Mouse (Mus musculus) liver, embryonic 14.5 days (tissue): Measurements from ENCODE around the gene Lrrc72. TPM values are rescaled to one million over a fixed set of nuclear protein-coding genes. Genes with fewer than 3 reads are reported as not detected.

Experiments used
- ATAC-seq: fragments of 200-750 bp; cut with Nextera tagmentation; 2 replicates; pipeline ENCODE4 v1.8.0; 2017; ENCODE audit warnings: moderate number of reproducible peaks, mild to moderate bottlenecking, moderate library complexity; ENCODE audit not compliant: insufficient read depth
- DNase-seq, 3 experiments: peaks; one replicate each; pipeline ENCODE4 v3.0.0-alpha.2; 2012 to 2013; ENCODE audit warnings: low read depth in 3 of 3, low spot score in 3 of 3
- H3K27ac ChIP-seq: fragments of 300-500 bp; sonication (generic); 2 replicates; pipeline ENCODE4 v1.5.1; 2014; ENCODE audit warnings: moderate library complexity, mild to moderate bottlenecking, control low read depth, inconsistent platforms
- H3K27me3 ChIP-seq: fragments of 300-500 bp; sonication (generic); 2 replicates; pipeline ENCODE4 v1.6.1; 2014; ENCODE audit warnings: mild to moderate bottlenecking, low read length, moderate library complexity; ENCODE audit not compliant: control insufficient read depth, insufficient read depth
- H3K36me3 ChIP-seq: fragments of 300-500 bp; sonication (generic); replicated peaks from 2 replicates; pipeline ENCODE4 v1.6.1; 2014; ENCODE audit warnings: low read depth; ENCODE audit not compliant: control insufficient read depth, insufficient read depth
- H3K4me1 ChIP-seq, 2 experiments: fragments of 200-500 bp in 1 of 2; fragments of 300-500 bp in 1 of 2; sonication (generic) in 1 of 2; replicated peaks; 2 replicates each; pipeline ENCODE4 v1.6.1; 2012 to 2014; ENCODE audit warnings: antibody characterized with exemption in 1 of 2, inconsistent platforms in 1 of 2, low read length in 1 of 2; ENCODE audit not compliant: control insufficient read depth in 2 of 2, insufficient read depth in 2 of 2
- H3K4me2 ChIP-seq: fragments of 300-500 bp; sonication (generic); 2 replicates; pipeline ENCODE4 v1.6.1; 2014; ENCODE audit warnings: low read depth, mild to moderate bottlenecking, control low read depth, moderate library complexity
- H3K4me3 ChIP-seq, 2 experiments: fragments of 200-500 bp in 1 of 2; fragments of 300-500 bp in 1 of 2; sonication (generic) in 1 of 2; 2 replicates each; pipeline ENCODE4 v1.5.1; 2012 to 2014; ENCODE audit warnings: low read depth in 2 of 2, low read length in 2 of 2, mild to moderate bottlenecking in 2 of 2, control low read depth in 1 of 2, inconsistent platforms in 1 of 2, moderate library complexity in 1 of 2; ENCODE audit not compliant: insufficient read depth in 1 of 2
- H3K9ac ChIP-seq: fragments of 300-500 bp; sonication (generic); replicated peaks from 2 replicates; pipeline ENCODE4 v1.6.1; 2014; ENCODE audit warnings: mild to moderate bottlenecking, control low read depth, moderate library complexity
- H3K9me3 ChIP-seq: fragments of 300-500 bp; sonication (generic); 2 replicates; pipeline ENCODE4 v1.6.1; 2016; ENCODE audit warnings: low read length, mixed read lengths; ENCODE audit not compliant: control insufficient read depth
- CTCF ChIP-seq: IDR thresholded peaks from 2 replicates; pipeline ENCODE4 v1.5.1; 2016; ENCODE audit warnings: antibody characterized with exemption, low read depth, control low read depth
- EP300 ChIP-seq: IDR thresholded peaks from 2 replicates; pipeline ENCODE4 v1.6.1; 2016; ENCODE audit warnings: antibody characterized with exemption, low read depth
- WGBS: fragments of 180-500 bp; shearing (Covaris S2); extraction: QIAGEN DNeasy Blood & Tissue Kit; methylation state at CpG from one replicate; pipeline ENCODE4 v1.1.7; 2014; ENCODE audit not compliant: insufficient replicate concordance; 5-methylcytosine and 5-hydroxymethylcytosine counted together
- polyA plus RNA-seq, 2 experiments: library from polyadenylated mRNA; depleted of rRNA in 1 of 2; stranded (reverse) in 1 of 2; unstranded in 1 of 2; fragments of >200 nt; fragmentation: Nextera tagmentation in 1 of 2; extraction: Ambion mirVana in 1 of 2; gene quantifications; 2 replicates each; pipeline versions ENCODE4 v1.2.1 to v1.2.3; 2012 to 2014

Gene Lrrc72
- polyA plus RNA-seq, 2 experiments: not detected

GRCm38 (mm10) chr12:36177227-36177626 lies 76.0 kb downstream of the Lrrc72 start:
- Histone ChIP-seq H3K4me2 (no peak overlapping the region), H3K4me3 (no peak overlapping the region), H3K9me3 (no peaks in the 10 kb centered on the region), H3K36me3 (no peaks in the 10 kb centered on the region), H3K9ac (no peak overlapping the region), H3K27me3 (no peaks in the 10 kb centered on the region), H3K4me1 (no peaks in the 10 kb centered on the region), H3K27ac (no peak overlapping the region)
- DNase-seq (no peak), ATAC-seq (no peak)
- 79% methylated on average over 5 of the region's 5 CpGs for WGBS
- TF ChIP-seq CTCF: no peak
- no peak for TF ChIP-seq EP300

DNA sequence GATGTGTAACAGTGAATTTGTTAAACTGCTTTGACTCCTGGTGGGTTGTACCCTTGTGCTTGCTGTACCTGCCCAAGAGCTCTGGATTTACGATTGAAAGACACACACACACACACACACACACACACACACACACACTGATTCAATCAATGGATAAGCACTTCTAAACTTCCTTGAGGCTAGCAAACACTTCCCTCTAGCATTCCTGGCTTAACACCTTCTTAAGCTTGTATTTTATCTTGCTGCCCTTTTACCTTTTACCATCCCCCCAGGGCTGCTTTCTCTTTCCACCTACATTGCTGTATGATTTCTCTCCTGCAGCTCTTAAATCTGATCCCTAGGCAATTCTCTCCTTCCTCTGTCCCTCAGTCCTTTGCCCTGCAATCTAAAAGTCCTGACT lies 87.9 kb downstream of the Lrrc72 start:
- DNase-seq: no peak
- no peaks in the 10 kb centered on the region for H3K27me3 ChIP-seq
- 50% methylated on average over 1 of the region's 1 CpGs for WGBS
- ATAC-seq: no peak
- no peak overlapping the region for H3K27ac ChIP-seq
- no peak for TF ChIP-seq EP300
- TF ChIP-seq CTCF: no peak
- no peak overlapping the region for H3K9ac ChIP-seq
- no peaks in the 10 kb centered on the region for H3K9me3 ChIP-seq
- no peaks in the 10 kb centered on the region for H3K36me3 ChIP-seq
- peaks cover 3 to 16% of the 10 kb centered on the region in 2 experiments; a peak in 3 of 4 replicates for H3K4me1 ChIP-seq
- no peak overlapping the region for H3K4me3 ChIP-seq
- no peak overlapping the region for H3K4me2 ChIP-seq

GRCm38 (mm10) chr12:36164126-36164791 lies 88.9 kb downstream of the Lrrc72 start:
- ATAC-seq (peak; percentile 65; the same call in 1 of the 2 replicates), DNase-seq (no peak)
- Histone ChIP-seq H3K4me3 (no peak overlapping the region), H3K36me3 (no peaks in the 10 kb centered on the region), H3K4me2 (no peak overlapping the region), H3K4me1 (peaks cover 3 to 16% of the 10 kb centered on the region in 2 experiments; a peak in 3 of 4 replicates), H3K27me3 (no peaks in the 10 kb centered on the region), H3K27ac (no peak overlapping the region), H3K9me3 (no peaks in the 10 kb centered on the region), H3K9ac (no peak overlapping the region)
- TF ChIP-seq CTCF (no peak), EP300 (no peak)
- WGBS: 17% methylated on average over 7 of the region's 7 CpGs

Other genes with a start within 250 kb of the Lrrc72 start
- 7.8 and 9.3 TPM in 2 replicates for gene Tspan13, start 210.9 kb downstream of the Lrrc72 start, polyA plus RNA-seq (2012; rRNA removed)
- 15.5 and 17.4 TPM in 2 replicates for gene Tspan13, start 210.9 kb downstream of the Lrrc72 start, polyA plus RNA-seq (2014; fragmentation: Nextera tagmentation; extraction: Ambion mirVana)
- 2.4 and 4.4 TPM in 2 replicates for gene Ankmy2, start 96.3 kb downstream of the Lrrc72 start, polyA plus RNA-seq (2012; rRNA removed)
- gene Ankmy2, start 96.3 kb downstream of the Lrrc72 start, polyA plus RNA-seq (2014; fragmentation: Nextera tagmentation; extraction: Ambion mirVana): 8.0 and 8.3 TPM in 2 replicates
- gene Bzw2, start 95.3 kb downstream of the Lrrc72 start, polyA plus RNA-seq (2012; rRNA removed): 17.6 and 27.2 TPM in 2 replicates
- 50.3 and 53.8 TPM in 2 replicates for gene Bzw2, start 95.3 kb downstream of the Lrrc72 start, polyA plus RNA-seq (2014; fragmentation: Nextera tagmentation; extraction: Ambion mirVana)
- 0.07 TPM in 1 of 2 replicates, not detected in the other for gene Sostdc1, start 60.7 kb upstream of the Lrrc72 start, polyA plus RNA-seq (2012; rRNA removed)
- 0.05 and 0.13 TPM in 2 replicates for gene Sostdc1, start 60.7 kb upstream of the Lrrc72 start, polyA plus RNA-seq (2014; fragmentation: Nextera tagmentation; extraction: Ambion mirVana)
- 0.35 and 0.66 TPM in 2 replicates for gene Ispd, start 128.1 kb upstream of the Lrrc72 start, polyA plus RNA-seq (2012; rRNA removed)
- 1.7 and 2.1 TPM in 2 replicates for gene Ispd, start 128.1 kb upstream of the Lrrc72 start, polyA plus RNA-seq (2014; fragmentation: Nextera tagmentation; extraction: Ambion mirVana)
- gene D630036H23Rik, start 128.8 kb upstream of the Lrrc72 start, polyA plus RNA-seq (2012; rRNA removed): 0.08 and 0.10 TPM in 2 replicates
- 0.24 TPM in 1 of 2 replicates, not detected in the other for gene D630036H23Rik, start 128.8 kb upstream of the Lrrc72 start, polyA plus RNA-seq (2014; fragmentation: Nextera tagmentation; extraction: Ambion mirVana)